Mouse (Mus musculus): Measurements from ENCODE around the gene Pax3. TPM values are rescaled to one million over a fixed set of nuclear protein-coding genes. Genes with fewer than 3 reads are reported as not detected.

The Pax3 gene
- polyA plus RNA-seq, 1 experiment from 2014 or later, result not detected

DNA sequence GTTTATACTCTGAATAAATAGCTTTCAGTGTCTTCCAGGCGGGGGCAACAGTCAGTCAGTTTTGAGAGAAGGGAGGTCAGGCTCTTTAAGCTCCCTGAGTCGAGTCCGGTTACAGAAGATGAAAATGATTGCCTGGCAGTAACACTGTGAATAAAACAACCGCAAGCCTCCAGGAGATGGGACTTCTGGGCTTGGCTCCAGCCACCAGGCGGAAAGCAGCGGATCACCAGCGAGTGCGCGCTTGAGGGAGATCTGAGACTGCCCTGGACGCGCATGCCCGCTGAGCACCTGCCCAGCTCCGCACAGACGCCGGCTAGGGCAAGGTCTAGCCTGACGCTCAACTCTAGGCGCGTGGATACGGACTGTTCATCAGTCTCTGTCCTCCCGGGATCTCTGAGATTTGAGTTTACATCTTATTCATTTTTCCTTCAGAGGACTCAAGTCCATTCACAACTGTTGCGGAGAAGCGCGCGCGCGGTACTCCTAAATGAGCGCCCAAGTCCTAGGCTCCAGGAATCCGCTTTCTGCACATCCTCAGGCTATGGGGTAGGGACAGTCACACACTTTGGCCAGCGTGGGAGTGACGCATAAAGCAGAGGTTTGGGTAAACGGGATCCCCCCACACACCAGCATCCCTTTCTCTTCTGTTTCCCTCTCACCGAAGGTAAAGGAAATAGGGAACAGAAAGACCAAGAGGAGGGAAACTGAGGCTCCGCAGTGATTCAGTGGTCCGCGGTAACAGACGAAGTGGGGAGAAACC lies 19.0 kb upstream of the Pax3 start:
- Histone ChIP-seq H3K27ac (ENCODE audit: low read length) (no peak overlapping the region), H3K36me3 (ENCODE audit: control insufficient read depth, insufficient read depth, low read length) (no peaks in the 10 kb centered on the region), H3K4me3 (ENCODE audit: low read length) (peak overlapping the region; percentile 64), H3K4me1 (replicated peaks; ENCODE audit: control insufficient read depth, insufficient read depth, low read length) (peaks cover 14% of the 10 kb centered on the region), H3K9ac (ENCODE audit: low read length) (no peak overlapping the region), H3K4me2 (ENCODE audit: low read depth, low read length) (peak overlapping the region; percentile 95), H3K27me3 (ENCODE audit: control insufficient read depth, insufficient read depth, low read depth, low read length) (peaks cover 95% of the 10 kb centered on the region), H3K9me3 (ENCODE audit: control insufficient read depth, low read length) (no peaks in the 10 kb centered on the region)
- under 1% methylated on average over 36 of the region's 36 CpGs for WGBS
- ATAC-seq (ENCODE audit: low read depth), result peak; percentile 55

DNA sequence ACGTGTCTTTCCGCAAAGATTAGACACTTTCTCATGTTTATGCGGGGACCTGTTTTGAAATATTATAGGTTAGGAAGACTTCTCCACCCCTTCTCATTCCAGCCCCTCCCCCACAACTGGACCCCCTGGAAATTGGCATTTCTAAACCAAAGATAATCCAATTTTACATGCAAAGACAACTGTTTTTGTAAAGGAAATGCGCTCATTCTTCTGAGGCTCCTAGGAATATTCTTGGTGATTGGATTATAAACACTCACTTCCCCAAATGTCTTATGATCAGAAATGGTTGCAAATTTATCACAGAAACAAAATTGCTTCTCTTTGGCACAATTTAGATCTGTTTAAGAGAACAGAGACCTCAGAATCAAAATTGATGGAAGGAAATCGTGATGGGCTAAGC lies 14.1 kb upstream of the Pax3 start:
- ATAC-seq (ENCODE audit: low read depth), result no peak
- WGBS, result 6% methylated on average over 5 of the region's 5 CpGs
- Histone ChIP-seq H3K4me2 (ENCODE audit: low read depth, low read length) (no peak overlapping the region), H3K4me3 (ENCODE audit: low read length) (no peak overlapping the region), H3K9me3 (ENCODE audit: control insufficient read depth, low read length) (no peaks in the 10 kb centered on the region), H3K27ac (ENCODE audit: low read length) (no peak overlapping the region), H3K36me3 (ENCODE audit: control insufficient read depth, insufficient read depth, low read length) (no peaks in the 10 kb centered on the region), H3K27me3 (ENCODE audit: control insufficient read depth, insufficient read depth, low read depth, low read length) (peaks cover 97% of the 10 kb centered on the region), H3K4me1 (replicated peaks; ENCODE audit: control insufficient read depth, insufficient read depth, low read length) (peaks cover 4% of the 10 kb centered on the region; the same call in 1 of the 2 replicates), H3K9ac (ENCODE audit: low read length) (no peak overlapping the region)

GRCm38 (mm10) chr1:78210568-78210967 lies 13.6 kb upstream of the Pax3 start:
- H3K4me3 ChIP-seq (ENCODE audit: low read length), result no peak overlapping the region
- H3K36me3 ChIP-seq (ENCODE audit: control insufficient read depth, insufficient read depth, low read length), result no peaks in the 10 kb centered on the region
- H3K9me3 ChIP-seq (ENCODE audit: control insufficient read depth, low read length), result no peaks in the 10 kb centered on the region
- no peak overlapping the region for H3K4me2 ChIP-seq (ENCODE audit: low read depth, low read length)
- no peak overlapping the region for H3K9ac ChIP-seq (ENCODE audit: low read length)
- H3K4me1 ChIP-seq (replicated peaks; ENCODE audit: control insufficient read depth, insufficient read depth, low read length), result no peaks in the 10 kb centered on the region; the same call in 1 of the 2 replicates
- no peak for ATAC-seq (ENCODE audit: low read depth)
- WGBS, result 2% methylated on average over 15 of the region's 15 CpGs
- peaks cover 97% of the 10 kb centered on the region for H3K27me3 ChIP-seq (ENCODE audit: control insufficient read depth, insufficient read depth, low read depth, low read length)
- H3K27ac ChIP-seq (ENCODE audit: low read length), result no peak overlapping the region

GRCm38 (mm10) chr1:78208281-78208814 lies 11.4 kb upstream of the Pax3 start:
- 2% methylated on average over 9 of the region's 9 CpGs for WGBS
- ATAC-seq (ENCODE audit: low read depth), result no peak

DNA sequence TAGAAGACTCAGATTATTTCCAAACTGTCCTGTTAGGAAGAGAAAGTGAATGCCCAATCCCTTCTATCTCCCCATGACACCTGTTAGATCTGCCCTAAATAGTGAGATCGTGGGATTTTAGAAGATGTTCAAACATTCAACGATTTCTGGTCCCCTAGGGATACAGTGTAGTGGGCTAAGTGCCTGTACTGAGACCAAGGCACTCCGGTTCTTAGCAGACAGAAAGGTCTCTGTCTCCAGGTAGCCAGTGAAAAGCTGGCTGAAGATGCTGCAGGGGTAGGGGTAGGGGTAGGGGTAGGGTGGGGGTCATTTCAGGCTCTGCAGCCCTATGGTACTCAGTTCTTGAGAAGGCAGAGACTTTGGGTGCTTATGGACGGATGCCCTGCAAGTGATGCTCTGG lies 7.4 kb upstream of the Pax3 start:
- Histone ChIP-seq H3K27me3 (ENCODE audit: control insufficient read depth, insufficient read depth, low read depth, low read length) (peaks cover 95% of the 10 kb centered on the region), H3K9ac (ENCODE audit: low read length) (no peak overlapping the region), H3K4me2 (ENCODE audit: low read depth, low read length) (no peak overlapping the region), H3K27ac (ENCODE audit: low read length) (no peak overlapping the region), H3K36me3 (ENCODE audit: control insufficient read depth, insufficient read depth, low read length) (no peaks in the 10 kb centered on the region), H3K4me1 (replicated peaks; ENCODE audit: control insufficient read depth, insufficient read depth, low read length) (peaks cover 5% of the 10 kb centered on the region), H3K9me3 (ENCODE audit: control insufficient read depth, low read length) (no peaks in the 10 kb centered on the region), H3K4me3 (ENCODE audit: low read length) (no peak overlapping the region)
- ATAC-seq (ENCODE audit: low read depth), result no peak
- WGBS, result 12% methylated on average over 4 of the region's 4 CpGs

More at GRCm38 (mm10) chr1:78208281-78208814, 11.4 kb upstream of the Pax3 start:
- H3K36me3 ChIP-seq (ENCODE audit: control insufficient read depth, insufficient read depth, low read length), result no peaks in the 10 kb centered on the region
- no peaks in the 10 kb centered on the region for H3K9me3 ChIP-seq (ENCODE audit: control insufficient read depth, low read length)
- no peak overlapping the region for H3K4me2 ChIP-seq (ENCODE audit: low read depth, low read length)
- no peak overlapping the region for H3K27ac ChIP-seq (ENCODE audit: low read length)
- peaks cover 99% of the 10 kb centered on the region for H3K27me3 ChIP-seq (ENCODE audit: control insufficient read depth, insufficient read depth, low read depth, low read length)
- H3K4me1 ChIP-seq (replicated peaks; ENCODE audit: control insufficient read depth, insufficient read depth, low read length), result peaks cover 3% of the 10 kb centered on the region
- H3K9ac ChIP-seq (ENCODE audit: low read length), result no peak overlapping the region
- H3K4me3 ChIP-seq (ENCODE audit: low read length), result no peak overlapping the region

DNA sequence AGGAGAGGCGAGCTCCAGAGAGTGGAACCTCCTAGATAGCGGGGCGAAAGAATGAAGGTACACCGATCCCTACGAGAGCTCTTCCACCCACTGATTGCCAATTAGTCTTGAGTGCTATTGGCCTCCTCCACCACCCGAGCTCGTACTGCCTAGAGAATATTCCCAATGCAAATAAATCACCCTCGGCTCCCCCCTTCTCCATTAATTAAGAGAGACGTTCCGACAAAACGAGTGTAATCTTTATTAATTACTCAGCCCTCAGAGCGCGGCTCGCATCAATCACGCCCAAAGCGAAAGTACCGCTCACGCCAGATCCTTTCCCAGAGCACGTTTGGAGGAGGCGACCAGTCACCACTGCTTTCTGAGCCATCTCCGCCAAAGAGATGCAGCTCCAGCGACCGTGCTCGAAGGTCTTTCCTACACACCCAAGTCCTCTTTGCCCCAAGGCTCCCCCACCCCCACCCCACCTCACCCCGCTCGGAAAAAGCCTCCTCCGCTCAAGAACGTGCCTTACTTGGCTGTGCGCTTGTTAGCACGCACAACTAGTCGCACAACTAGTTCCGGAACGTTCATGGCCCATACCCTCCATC lies 6.8 kb upstream of the Pax3 start:
- under 1% methylated on average over 32 of the region's 33 CpGs for WGBS
- Histone ChIP-seq H3K36me3 (ENCODE audit: control insufficient read depth, insufficient read depth, low read length) (no peaks in the 10 kb centered on the region), H3K9me3 (ENCODE audit: control insufficient read depth, low read length) (no peaks in the 10 kb centered on the region), H3K9ac (ENCODE audit: low read length) (peak overlapping the region; percentile 14; the same call in 1 of the 2 replicates), H3K4me2 (ENCODE audit: low read depth, low read length) (peak overlapping the region; percentile 65), H3K27me3 (ENCODE audit: control insufficient read depth, insufficient read depth, low read depth, low read length) (peaks cover 95% of the 10 kb centered on the region), H3K4me3 (ENCODE audit: low read length) (peak overlapping the region; percentile 54), H3K27ac (ENCODE audit: low read length) (no peak overlapping the region), H3K4me1 (replicated peaks; ENCODE audit: control insufficient read depth, insufficient read depth, low read length) (peaks cover 5% of the 10 kb centered on the region)
- no peak; the same call in 1 of the 2 replicates for ATAC-seq (ENCODE audit: low read depth)

DNA sequence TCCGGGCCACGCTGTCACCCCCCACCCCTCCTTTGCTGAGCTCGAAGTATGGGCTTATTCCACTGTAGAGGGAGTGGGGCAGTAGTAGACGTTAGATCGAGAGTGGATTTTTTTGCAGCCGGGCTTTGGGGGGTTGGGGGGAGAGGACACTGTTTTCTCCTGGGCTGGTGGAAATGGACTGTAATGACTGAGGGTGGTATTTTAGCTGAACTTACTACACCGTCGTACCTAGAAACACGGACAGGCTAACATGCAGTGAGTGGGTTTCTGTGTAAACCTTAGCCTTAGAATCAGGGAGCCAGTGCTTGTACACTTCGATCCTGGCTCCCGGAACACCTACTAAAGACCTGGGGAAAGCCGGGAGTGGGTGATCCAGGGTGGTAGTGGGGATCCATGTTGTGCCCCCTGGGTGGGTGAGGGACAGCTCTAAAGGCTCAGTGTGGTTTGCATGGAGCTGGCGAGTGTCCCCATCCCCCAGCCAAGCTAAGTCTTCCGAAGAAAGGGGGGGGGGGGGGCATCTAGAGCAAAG lies 6.2 kb upstream of the Pax3 start:
- H3K4me3 ChIP-seq (ENCODE audit: low read length), result peak overlapping the region; percentile 54
- H3K27ac ChIP-seq (ENCODE audit: low read length), result no peak overlapping the region
- WGBS, result 2% methylated on average over 14 of the region's 14 CpGs
- peak overlapping the region; percentile 65 for H3K4me2 ChIP-seq (ENCODE audit: low read depth, low read length)
- H3K36me3 ChIP-seq (ENCODE audit: control insufficient read depth, insufficient read depth, low read length), result no peaks in the 10 kb centered on the region
- H3K9ac ChIP-seq (ENCODE audit: low read length), result no peak overlapping the region
- H3K9me3 ChIP-seq (ENCODE audit: control insufficient read depth, low read length), result no peaks in the 10 kb centered on the region
- H3K4me1 ChIP-seq (replicated peaks; ENCODE audit: control insufficient read depth, insufficient read depth, low read length), result peaks cover 5% of the 10 kb centered on the region
- no peak; the same call in 1 of the 2 replicates for ATAC-seq (ENCODE audit: low read depth)
- peaks cover 95% of the 10 kb centered on the region for H3K27me3 ChIP-seq (ENCODE audit: control insufficient read depth, insufficient read depth, low read depth, low read length)

GRCm38 (mm10) chr1:78202466-78203085 lies 5.6 kb upstream of the Pax3 start:
- Histone ChIP-seq H3K4me3 (ENCODE audit: low read length) (no peak overlapping the region), H3K36me3 (ENCODE audit: control insufficient read depth, insufficient read depth, low read length) (no peaks in the 10 kb centered on the region), H3K4me2 (ENCODE audit: low read depth, low read length) (no peak overlapping the region), H3K27ac (ENCODE audit: low read length) (no peak overlapping the region), H3K9me3 (ENCODE audit: control insufficient read depth, low read length) (no peaks in the 10 kb centered on the region), H3K4me1 (replicated peaks; ENCODE audit: control insufficient read depth, insufficient read depth, low read length) (peaks cover 5% of the 10 kb centered on the region), H3K9ac (ENCODE audit: low read length) (no peak overlapping the region), H3K27me3 (ENCODE audit: control insufficient read depth, insufficient read depth, low read depth, low read length) (peaks cover 95% of the 10 kb centered on the region)
- 4% methylated on average over 22 of the region's 23 CpGs for WGBS
- ATAC-seq (ENCODE audit: low read depth), result no peak

Data from lung, embryonic 16.5 days (tissue).